Mouse (Mus musculus): ENCODE results near the gene Ccin. TPM values are rescaled to one million over a fixed set of nuclear protein-coding genes. Genes with fewer than 3 reads are reported as not detected.

The Ccin gene
- polyA plus RNA-seq, 3 experiments from 2014 or later = not detected

GRCm38 (mm10) chr4:44013391-44014070 is 30.2 kb downstream of the Ccin start:
- no peak for ATAC-seq

- no peak for ATAC-seq
Observed at GRCm38 (mm10) chr4:44016071-44016470, 32.8 kb downstream of the Ccin start.

GRCm38 (mm10) chr4:44016791-44017190 is 33.5 kb downstream of the Ccin start:
- ATAC-seq = no peak

GRCm38 (mm10) chr4:44022323-44022722 is 39.0 kb downstream of the Ccin start:
- peak; percentile 94 for ATAC-seq

- ATAC-seq = no peak
Observed at GRCm38 (mm10) chr4:44022766-44023165, 39.5 kb downstream of the Ccin start.

GRCm38 (mm10) chr4:44023681-44024080 is 40.4 kb downstream of the Ccin start:
- ATAC-seq = no peak

- ATAC-seq = no peak
Observed at GRCm38 (mm10) chr4:44024241-44024640, 41.0 kb downstream of the Ccin start.

GRCm38 (mm10) chr4:44025570-44025969 is 42.3 kb downstream of the Ccin start:
- no peak for ATAC-seq

- no peak for ATAC-seq
Observed at GRCm38 (mm10) chr4:44028303-44029135, 45.2 kb downstream of the Ccin start.

GRCm38 (mm10) chr4:44029661-44030066 is 46.4 kb downstream of the Ccin start:
- no peak for ATAC-seq

- no peak for ATAC-seq
Observed at GRCm38 (mm10) chr4:44031521-44031920, 48.2 kb downstream of the Ccin start.

Other genes starting within 250 kb of the Ccin start
- not detected for gene Olfr159, start 212.5 kb upstream of the Ccin start, polyA plus RNA-seq (2017; shearing (Covaris generic))
- not detected for gene Olfr156, start 159.6 kb upstream of the Ccin start, polyA plus RNA-seq (2017; shearing (Covaris generic))
- under 1 TPM; 0.28 to 0.86 (median 0.56) TPM for gene Olfr157, start 143.3 kb upstream of the Ccin start, polyA plus RNA-seq (2017; shearing (Covaris generic))
- not detected for gene Olfr155, start 131.9 kb upstream of the Ccin start, polyA plus RNA-seq (2017; shearing (Covaris generic))
- gene Reck, start 108.0 kb upstream of the Ccin start, polyA plus RNA-seq (2017; shearing (Covaris generic)) = 1 to 10 TPM; 3.6 to 6.3 (median 5.3) TPM
- gene Glipr2, start 26.1 kb upstream of the Ccin start, polyA plus RNA-seq (2017; shearing (Covaris generic)) = 100 to 1,000 TPM; 153 to 302 (median 185) TPM
- gene Clta, start 21.0 kb downstream of the Ccin start, polyA plus RNA-seq (2017; shearing (Covaris generic)) = 100 to 1,000 TPM in 1 of 3 experiments, 10 to 100 TPM in 2; 89.3 to 100 (median 91.5) TPM
- 10 to 100 TPM; 13.2 to 20.6 (median 19.4) TPM for gene Gne, start 100.7 kb downstream of the Ccin start, polyA plus RNA-seq (2017; shearing (Covaris generic))